22 mouse cellular contexts compared by ENCODE assay signal in the genomic region with DNA sequence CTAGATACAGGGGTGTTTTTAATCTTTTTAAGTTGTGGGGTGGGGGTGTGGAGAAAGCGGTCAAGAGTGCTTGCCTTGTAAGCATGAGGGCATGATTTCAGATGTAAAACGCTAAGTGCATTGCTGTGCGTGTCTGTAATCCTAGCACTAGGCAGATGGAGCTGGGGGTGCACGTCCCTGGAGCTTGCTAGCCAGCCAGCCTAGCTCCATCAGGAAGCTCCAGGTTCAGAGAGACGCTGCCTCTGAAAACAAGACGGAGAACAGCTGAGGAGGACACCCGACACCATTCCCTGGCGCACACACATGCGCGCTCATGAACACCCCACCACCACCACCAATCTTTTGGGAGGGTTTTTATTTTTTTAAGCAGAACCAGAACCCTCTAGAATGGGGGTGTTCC. TPM values are rescaled to one million over a fixed set of nuclear protein-coding genes. Genes with fewer than 3 reads are reported as not detected.
DNase-seq lines count a peak whose midpoint lies in the region; ATAC-seq and TF ChIP-seq lines count a peak whose summit lies in the region.
"Had no signal": no experiment of that assay in that cellular context is flagged by ENCODE, and none has a peak within 500 bp of the region (broad histone marks: within the 10 kb centered on the region; RNA-seq: fewer than 3 reads in every experiment).

No protein-coding gene starts in this region.

- H3K27me3 ChIP-seq in kidney, postnatal 0 days (ENCODE audit: insufficient read depth, low read length): no peaks in the 10 kb centered on the region
- H3K27me3 ChIP-seq: limb, embryonic 15.5 days; liver, embryonic 15.5 days; midbrain, embryonic 13.5 days; neural tube, embryonic 13.5 days had no signal

- H3K27ac ChIP-seq in kidney, postnatal 0 days: no peak overlapping the region
- peak overlapping the region; percentile 77 for H3K27ac ChIP-seq in layer of hippocampus, adult 2 months
- H3K27ac ChIP-seq: hindbrain, postnatal 0 days; limb, embryonic 15.5 days; liver, embryonic 15.5 days; midbrain, embryonic 13.5 days; neural tube, embryonic 13.5 days; stomach, postnatal 0 days had no signal

- no peaks in the 10 kb centered on the region for H3K4me1 ChIP-seq in kidney, postnatal 0 days (replicated peaks; ENCODE audit: insufficient read depth, low read length)
- H3K4me1 ChIP-seq: midbrain, embryonic 13.5 days; neural tube, embryonic 13.5 days had no signal

- no peak overlapping the region for H3K4me3 ChIP-seq in kidney, postnatal 0 days (replicated peaks; ENCODE audit: low read depth, low read length)
- H3K4me3 ChIP-seq in layer of hippocampus, adult 2 months: no peak overlapping the region
- H3K4me3 ChIP-seq: erythroblast, embryonic 14.5 days; limb, embryonic 15.5 days; liver, embryonic 15.5 days; midbrain, embryonic 13.5 days; neural tube, embryonic 13.5 days had no signal

- H3K4me2 ChIP-seq in kidney, postnatal 0 days (ENCODE audit: low read length): no peak overlapping the region
- H3K4me2 ChIP-seq: limb, embryonic 15.5 days; liver, embryonic 15.5 days; midbrain, embryonic 13.5 days; neural tube, embryonic 13.5 days had no signal

- no peaks in the 10 kb centered on the region for H3K36me3 ChIP-seq in kidney, postnatal 0 days (ENCODE audit: insufficient read depth, low read length)
- H3K36me3 ChIP-seq: limb, embryonic 15.5 days; liver, embryonic 15.5 days; midbrain, embryonic 13.5 days; neural tube, embryonic 13.5 days had no signal

- peak; percentile 44 for DNase-seq in kidney, postnatal 0 days (ENCODE audit: low spot score)
- DNase-seq in kidney, adult 9 months: no peak
- peak; percentile 23 to 53 for DNase-seq in right cerebral cortex, postnatal 36 days (ENCODE audit: low spot score in 2 of 2)
- no peak for DNase-seq in right cerebral cortex, postnatal 25 days
- peak in 1 of 2 experiments; percentile 31 for DNase-seq in layer of hippocampus, adult 2 months (ENCODE audit: low spot score in 2 of 2)
- no peak for DNase-seq in cerebellum, postnatal 10 days
- DNase-seq in Muller cell, postnatal 12 days (ENCODE audit: inconsistent ontology term): no peak
- DNase-seq: adrenal gland, adult 2 months; cerebellum, postnatal 14 days; heart, adult 18-20 months; heart, postnatal 4 days; thymus, postnatal 14 days had no signal

- no peak for ATAC-seq in kidney, postnatal 0 days (replicated peaks; ENCODE audit: low FRiP score, low read depth)
- ATAC-seq: forebrain, embryonic 14.5 days; hindbrain, postnatal 0 days; intestine, postnatal 0 days; lung, postnatal 0 days; midbrain, embryonic 13.5 days had no signal

- H3K9ac ChIP-seq in kidney, postnatal 0 days (ENCODE audit: low read depth, low read length): no peak overlapping the region
- H3K9ac ChIP-seq: limb, embryonic 15.5 days; liver, embryonic 15.5 days; midbrain, embryonic 13.5 days; neural tube, embryonic 13.5 days had no signal

- 48% methylated on average over 10 of the region's 10 CpGs for WGBS in kidney, postnatal 0 days

- no peak for TF ChIP-seq CTCF in kidney, postnatal 0 days (IDR thresholded peaks at IDR 0.05; ENCODE audit: low read depth)
- no peak for TF ChIP-seq CTCF in layer of hippocampus, adult 2 months (conservative IDR thresholded peaks at IDR 0.05)

- H3K9me3 ChIP-seq in kidney, postnatal 0 days (replicated peaks; ENCODE audit: low read length): no peaks in the 10 kb centered on the region
- H3K9me3 ChIP-seq: limb, embryonic 15.5 days; liver, embryonic 15.5 days; midbrain, embryonic 13.5 days; neural tube, embryonic 13.5 days had no signal

RNA-seq across cellular contexts. Expression of a gene that starts 15.9 kb away (rescaled TPM):
- 2.0 and 2.3 TPM in 2 replicates for polyA plus RNA-seq in kidney, postnatal 0 days (2015; fragmentation: Nextera tagmentation; extraction: Ambion mirVana)
- total RNA-seq in layer of hippocampus, adult 2 months (2021): 1 to 10 TPM; 8.5 to 8.9 TPM
- total RNA-seq: hindbrain, postnatal 0 days had no signal
- polyA plus RNA-seq: erythroblast, embryonic 14.5 days; forebrain, embryonic 14.5 days; liver, embryonic 15.5 days had no signal

RNA-seq across cellular contexts. Expression of a gene that starts 48.4 kb away (rescaled TPM):
- 32.0 and 36.4 TPM in 2 replicates for polyA plus RNA-seq in kidney, postnatal 0 days (2015; fragmentation: Nextera tagmentation; extraction: Ambion mirVana)
- 10 to 100 TPM; 10.7 to 12.4 TPM for total RNA-seq in layer of hippocampus, adult 2 months (2021)
- polyA plus RNA-seq: erythroblast, embryonic 14.5 days had no signal

Comparison
In these comparisons a context has a peak if more than half of its experiments do, and no peak if none do; other contexts are left out.
1. DNase-seq: peak in kidney, postnatal 0 days (single experiment) and right cerebral cortex, postnatal 36 days (2 of 2); none in kidney, adult 9 months (single experiment), right cerebral cortex, postnatal 25 days (single experiment), cerebellum, postnatal 10 days (0 of 2) and Muller cell, postnatal 12 days (single experiment).